Mouse (Mus musculus) lung, postnatal 36 days (tissue): Measurements from ENCODE around the gene Nxt2.
A peak's percentile ranks its signal among the peaks of the same experiment; 100 is the strongest.
"Not testable (repeated sequence)": the region's sequence is repeated elsewhere in the genome, so short reads cannot be mapped to it uniquely, and the experiment has no call there.

Source experiments
- DNase-seq: peaks from one replicate; pipeline ENCODE4 v3.0.0; 2022; ENCODE audit warnings: mixed read lengths

The Nxt2 gene

GRCm38 (mm10) chrX:142226542-142226941 lies at the start of gene Nxt2:
Gene Nxt2 (plus strand): TSS chrX:142226770.
- no peak for DNase-seq

- DNase-seq, result no peak
These were observed 49.6 kb upstream of the Nxt2 start for GRCm38 (mm10) chrX:142176981-142177380.

DNA sequence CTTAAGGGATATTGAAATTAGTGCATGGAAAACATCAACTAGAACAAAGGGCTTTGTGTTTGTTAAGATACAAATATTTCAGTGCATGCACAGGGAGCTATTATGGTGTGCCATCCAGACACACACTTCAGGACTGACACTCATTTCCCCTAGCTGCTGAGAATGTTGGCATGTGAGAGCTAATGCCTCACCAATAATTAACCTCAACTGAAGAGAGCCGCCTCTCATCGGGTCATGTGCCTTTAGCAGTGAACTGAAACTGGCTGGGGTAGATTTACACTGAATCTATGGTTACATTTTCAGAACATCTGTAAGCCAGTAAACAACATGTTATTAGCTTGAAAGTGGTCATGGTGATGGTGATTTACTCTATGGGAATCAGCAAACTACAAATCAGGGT lies 44.5 kb upstream of the Nxt2 start:
- DNase-seq, result no peak

- peak; percentile 24 for DNase-seq
These were observed 37.4 kb upstream of the Nxt2 start for GRCm38 (mm10) chrX:142189023-142189703.

- peak; percentile 3 for DNase-seq
These were observed 36.2 kb upstream of the Nxt2 start for GRCm38 (mm10) chrX:142190355-142190754.

GRCm38 (mm10) chrX:142194420-142194819 lies 32.1 kb upstream of the Nxt2 start:
- no peak for DNase-seq

GRCm38 (mm10) chrX:142195551-142195950 lies 31.0 kb upstream of the Nxt2 start:
- DNase-seq, result no peak

DNA sequence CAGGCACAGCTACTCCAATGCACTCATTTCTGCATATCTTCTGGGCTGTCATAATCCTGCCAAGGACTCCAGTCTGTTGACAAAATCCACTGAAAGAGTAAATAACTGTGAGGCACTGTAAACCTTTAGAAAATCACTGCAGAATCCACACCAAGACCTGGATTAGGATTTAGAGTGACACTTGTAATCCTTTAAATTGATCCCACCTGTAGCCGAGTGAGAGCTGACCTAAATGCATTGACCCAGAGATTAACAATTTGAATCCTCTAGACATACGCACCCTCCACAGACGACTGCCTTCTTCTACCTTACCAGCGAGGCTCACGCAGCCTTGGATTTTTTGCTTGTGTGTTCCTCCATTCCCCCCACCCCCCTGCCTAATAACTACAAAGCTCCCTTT lies 29.7 kb upstream of the Nxt2 start, which contains the start of gene Gucy2f:
TSS of gene Gucy2f (minus strand) at position 101 of the 400 bp plus-strand sequence.
- DNase-seq, result no peak

DNA sequence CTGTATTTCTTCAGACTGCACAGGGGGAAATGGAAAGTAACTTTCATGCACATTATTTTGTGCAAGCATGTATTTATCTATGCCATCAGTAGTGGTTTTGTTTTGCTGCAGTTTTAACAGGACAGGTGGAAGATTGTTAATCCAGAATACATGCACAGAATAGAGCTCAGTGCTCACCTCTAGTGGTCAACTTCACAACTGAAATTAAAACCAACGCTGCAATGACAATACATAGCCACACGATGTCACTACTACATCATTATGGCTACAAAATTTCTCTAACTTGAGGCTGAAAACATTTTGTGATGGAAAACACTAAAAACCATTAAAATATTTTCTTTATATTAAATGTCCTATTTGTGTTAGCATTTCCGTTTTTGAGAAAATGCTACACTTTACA lies 26.3 kb upstream of the Nxt2 start:
- DNase-seq, result peak; percentile 62

DNA sequence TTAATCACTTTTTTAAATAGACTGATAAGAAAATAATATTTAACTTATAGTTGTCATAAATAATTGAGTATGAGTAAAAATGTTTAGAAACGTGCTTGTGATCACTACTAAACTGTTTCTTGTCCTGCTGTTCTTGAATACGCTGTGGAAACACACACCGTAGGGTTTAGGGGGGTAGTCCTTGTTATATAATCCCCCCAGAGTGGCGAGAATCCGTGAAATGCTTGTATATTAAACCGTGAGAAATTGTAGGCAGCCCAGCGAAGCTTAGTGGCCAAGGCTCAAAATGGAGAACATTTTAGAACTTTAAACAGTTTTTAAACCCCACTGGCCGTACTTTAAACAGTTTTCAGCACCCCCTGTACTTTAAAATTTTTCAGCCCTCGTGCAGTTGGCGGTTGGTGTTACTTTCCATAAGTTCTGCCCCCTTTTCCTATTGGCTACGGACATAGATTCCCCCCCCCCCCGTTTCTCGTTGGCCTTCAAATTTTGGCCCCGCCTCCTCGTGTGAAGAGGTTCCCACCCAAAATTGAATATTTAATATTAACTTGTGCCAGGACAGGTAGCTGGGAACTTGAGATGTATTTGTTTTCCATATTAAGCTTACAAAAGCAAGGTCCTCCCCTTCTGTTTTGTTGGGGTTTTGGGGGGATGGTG lies 956 bp downstream of the Nxt2 start:
- DNase-seq, result peak; percentile 70

GRCm38 (mm10) chrX:142228055-142228768 lies 1.6 kb downstream of the Nxt2 start:
- peak; percentile 77 for DNase-seq

GRCm38 (mm10) chrX:142228769-142229158 lies 2.2 kb downstream of the Nxt2 start:
- DNase-seq, result no peak

GRCm38 (mm10) chrX:142236146-142236545 lies 9.6 kb downstream of the Nxt2 start:
- DNase-seq, result not testable (repeated sequence)

DNA sequence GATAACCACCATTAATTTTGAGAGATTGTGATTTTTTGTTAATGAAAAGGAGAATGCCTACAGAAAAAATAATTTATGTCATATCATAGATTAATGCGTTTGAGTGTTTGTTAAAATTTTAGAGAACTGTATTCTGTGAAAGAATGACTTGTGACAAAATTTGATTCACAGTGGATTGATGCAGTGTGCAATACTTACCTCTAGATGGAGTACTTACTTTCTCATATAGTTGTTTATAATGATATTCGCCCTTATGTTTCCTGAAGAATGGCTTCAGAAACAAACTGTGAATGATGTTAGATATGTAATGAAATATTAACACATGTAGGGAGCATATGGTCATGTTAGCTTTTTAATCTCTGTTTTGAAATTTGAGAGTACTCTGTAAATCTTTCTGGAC lies 10.5 kb downstream of the Nxt2 start:
- DNase-seq, result peak; percentile 1

DNA sequence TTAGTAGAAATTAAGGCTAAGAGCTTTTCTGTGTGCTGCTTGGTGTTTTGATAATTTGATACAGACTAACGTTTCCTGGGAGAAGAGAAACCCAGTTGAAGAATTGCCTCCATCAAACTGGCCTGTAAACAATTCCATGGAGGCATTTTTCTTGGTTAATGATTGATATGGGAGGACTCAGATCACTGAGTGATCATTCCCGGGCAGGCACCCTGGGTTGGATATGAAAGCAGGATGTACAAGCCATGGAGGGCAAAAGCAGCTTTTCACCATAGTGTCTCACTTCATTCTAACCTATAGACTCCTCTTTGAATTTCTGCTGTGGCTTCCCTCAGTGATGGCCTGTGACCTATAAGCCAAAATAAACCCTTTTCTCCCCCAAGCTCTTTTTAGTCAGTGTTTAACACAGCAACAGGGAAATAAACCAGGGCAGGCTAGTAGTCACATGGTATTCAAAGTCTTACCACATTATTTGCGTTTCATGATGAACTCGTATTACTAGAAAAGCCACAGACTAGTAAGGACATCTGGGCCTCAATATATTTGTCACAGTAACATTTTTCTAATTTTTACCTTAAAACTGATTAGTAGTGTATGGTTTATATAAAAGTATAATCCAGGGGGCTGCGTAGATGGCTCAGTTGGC lies 19.2 kb downstream of the Nxt2 start:
- DNase-seq, result no peak

GRCm38 (mm10) chrX:142250008-142250736 lies 23.6 kb downstream of the Nxt2 start:
- no peak for DNase-seq

DNA sequence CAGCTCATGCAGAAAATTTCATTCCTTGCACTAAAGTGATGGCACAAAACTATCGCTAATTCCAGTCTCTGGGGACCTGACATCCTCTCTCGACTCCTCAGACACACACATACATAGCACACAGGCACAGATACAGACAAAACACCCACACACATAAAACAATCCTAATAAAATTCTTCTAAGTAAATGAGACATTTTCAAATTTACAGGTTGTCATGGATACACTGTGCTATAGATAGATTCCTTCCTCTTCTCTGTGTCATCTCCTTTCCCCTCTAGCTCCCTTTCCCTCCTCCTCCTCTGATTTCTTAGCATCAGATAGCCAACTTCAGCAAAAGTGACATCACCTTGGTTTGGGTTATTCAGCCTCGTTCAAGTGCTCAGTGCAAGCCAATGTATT lies 49.5 kb downstream of the Nxt2 start:
- DNase-seq, result no peak

DNA sequence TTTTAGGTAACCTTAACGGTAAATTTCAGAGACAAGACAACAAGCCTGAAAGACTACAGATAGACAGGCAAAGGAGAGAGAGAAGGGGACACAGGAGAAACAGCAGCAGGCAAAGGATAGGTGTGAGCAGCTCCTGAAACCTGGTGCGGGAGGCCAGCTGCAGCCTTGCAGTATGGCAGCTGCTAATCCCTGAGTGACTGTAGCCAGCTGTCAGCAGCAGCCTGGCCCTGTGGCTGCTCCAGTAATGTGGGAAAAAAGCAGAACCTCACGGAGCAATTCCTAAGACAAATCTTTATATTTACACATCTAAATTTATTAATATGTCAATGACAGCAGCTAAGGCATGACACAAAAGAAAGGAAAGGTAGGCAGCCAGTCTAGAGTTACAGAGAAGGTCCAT lies 50.0 kb downstream of the Nxt2 start:
- no peak for DNase-seq

GRCm38 (mm10) chrX:142285905-142286304 lies 59.3 kb downstream of the Nxt2 start:
- no peak for DNase-seq
